Comparison of ENCODE assay signal across 11 mouse cellular contexts in the genomic region with DNA sequence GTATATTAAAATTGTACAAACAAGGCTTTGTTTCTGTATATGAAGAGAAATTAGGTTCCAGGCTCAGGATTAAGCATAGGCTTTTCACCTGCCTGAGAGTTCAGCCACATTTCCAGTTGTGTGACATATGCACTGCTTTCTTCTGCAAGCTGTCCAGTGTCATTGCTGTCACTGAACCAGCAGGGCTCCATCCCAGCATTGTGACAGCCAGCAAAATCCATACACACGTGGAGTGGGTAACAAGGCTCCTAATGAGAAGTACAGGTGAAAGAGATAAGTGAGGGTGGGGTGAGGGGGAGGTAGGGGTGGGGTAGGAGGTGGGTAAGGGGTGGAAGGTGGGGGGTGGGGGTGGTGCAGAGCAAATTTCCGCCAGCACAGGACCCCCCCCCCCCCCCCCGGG.
A peak's percentile ranks its signal among the peaks of the same experiment; 100 is the strongest.
DNase-seq lines count a peak whose midpoint lies in the region; ATAC-seq and TF ChIP-seq lines count a peak whose summit lies in the region.
"Had no signal": no experiment of that assay in that cellular context is flagged by ENCODE, and none has a peak within 500 bp of the region (broad histone marks: within the 10 kb centered on the region; RNA-seq: fewer than 3 reads in every experiment).

No protein-coding gene starts in this region.

- no peaks in the 10 kb centered on the region for H3K36me3 ChIP-seq in hindbrain, embryonic 10.5 days
- no peaks in the 10 kb centered on the region for H3K36me3 ChIP-seq in hindbrain, postnatal 0 days (ENCODE audit: insufficient read depth, low read length)
- no peaks in the 10 kb centered on the region for H3K36me3 ChIP-seq in embryonic facial prominence, embryonic 14.5 days (ENCODE audit: control insufficient read depth, insufficient read depth, low read length)
- H3K36me3 ChIP-seq in hindbrain, embryonic 16.5 days (ENCODE audit: control insufficient read depth, insufficient read depth, low read length), result no peaks in the 10 kb centered on the region
- no peaks in the 10 kb centered on the region for H3K36me3 ChIP-seq in neural tube, embryonic 12.5 days

- H3K4me3 ChIP-seq in hindbrain, embryonic 10.5 days, result peak overlapping the region; percentile 51; the same call in 1 of the 2 replicates
- H3K4me3 ChIP-seq in hindbrain, postnatal 0 days (ENCODE audit: low read length), result no peak overlapping the region
- no peak overlapping the region for H3K4me3 ChIP-seq in embryonic facial prominence, embryonic 14.5 days (ENCODE audit: low read depth, low read length)
- no peak overlapping the region for H3K4me3 ChIP-seq in hindbrain, embryonic 16.5 days (ENCODE audit: low read length)
- no peak overlapping the region for H3K4me3 ChIP-seq in neural tube, embryonic 12.5 days
- H3K4me3 ChIP-seq: megakaryocyte, embryonic 14.5 days had no signal

- H3K9me3 ChIP-seq in hindbrain, embryonic 10.5 days, result no peaks in the 10 kb centered on the region
- no peaks in the 10 kb centered on the region for H3K9me3 ChIP-seq in hindbrain, postnatal 0 days (ENCODE audit: low read length)
- H3K9me3 ChIP-seq in embryonic facial prominence, embryonic 14.5 days (ENCODE audit: control insufficient read depth, low read length), result no peaks in the 10 kb centered on the region
- H3K9me3 ChIP-seq in hindbrain, embryonic 16.5 days (ENCODE audit: control insufficient read depth, low read length), result no peaks in the 10 kb centered on the region
- H3K9me3 ChIP-seq in neural tube, embryonic 12.5 days, result no peaks in the 10 kb centered on the region

- no peak overlapping the region for H3K9ac ChIP-seq in hindbrain, postnatal 0 days (replicated peaks; ENCODE audit: low read length)
- peak overlapping the region; percentile 34; the same call in 1 of the 2 replicates for H3K9ac ChIP-seq in embryonic facial prominence, embryonic 14.5 days (ENCODE audit: low read depth, low read length)
- 0 out of 2 replicates have a peak overlapping the region, but pooled peaks have one; percentile 21 for H3K9ac ChIP-seq in hindbrain, embryonic 16.5 days (ENCODE audit: low read depth, low read length)
- no peak overlapping the region for H3K9ac ChIP-seq in neural tube, embryonic 12.5 days

- no peak for TF ChIP-seq CTCF in hindbrain, postnatal 0 days (IDR thresholded peaks at IDR 0.05; ENCODE audit: low read depth)

- DNase-seq in hindbrain, embryonic 10.5 days (ENCODE audit: low spot score), result no peak
- DNase-seq in hindbrain, postnatal 0 days (ENCODE audit: low spot score), result no peak
- no peak for DNase-seq in embryonic facial prominence, embryonic 14.5 days (ENCODE audit: low spot score)
- DNase-seq in spleen, adult 18-20 months, result no peak
- no peak for DNase-seq in cerebellum, postnatal 4 days (ENCODE audit: low spot score in 2 of 2)
- DNase-seq: cerebellum, adult 9-10 months; kidney, postnatal 25 days had no signal

- H3K27ac ChIP-seq in hindbrain, embryonic 10.5 days, result peak overlapping the region; percentile 85
- no peak overlapping the region for H3K27ac ChIP-seq in hindbrain, postnatal 0 days
- peak overlapping the region; percentile 65 for H3K27ac ChIP-seq in embryonic facial prominence, embryonic 14.5 days (replicated peaks; ENCODE audit: low read depth, low read length)
- H3K27ac ChIP-seq in hindbrain, embryonic 16.5 days (ENCODE audit: low read depth, low read length), result no peak overlapping the region
- H3K27ac ChIP-seq in neural tube, embryonic 12.5 days, result no peak overlapping the region

- no peak for ATAC-seq in hindbrain, postnatal 0 days
- ATAC-seq in embryonic facial prominence, embryonic 14.5 days (ENCODE audit: low read depth), result no peak
- ATAC-seq in hindbrain, embryonic 16.5 days, result 0 out of 2 replicates have a peak, but pooled peaks have one; percentile 14
- 0 out of 2 replicates have a peak, but pooled peaks have one; percentile 27 for ATAC-seq in neural tube, embryonic 12.5 days (ENCODE audit: low FRiP score, low read depth)
- no peak for ATAC-seq in megakaryocyte, adult 5-6 weeks (ENCODE audit: poor library complexity, severe bottlenecking)

- peaks cover 30% of the 10 kb centered on the region for H3K4me1 ChIP-seq in hindbrain, embryonic 10.5 days (replicated peaks)
- H3K4me1 ChIP-seq in hindbrain, postnatal 0 days (ENCODE audit: insufficient read depth, low read length), result peaks cover 10% of the 10 kb centered on the region; the same call in 1 of the 2 replicates
- H3K4me1 ChIP-seq in embryonic facial prominence, embryonic 14.5 days (ENCODE audit: control insufficient read depth, insufficient read depth, low read length), result peaks cover 19% of the 10 kb centered on the region
- H3K4me1 ChIP-seq in hindbrain, embryonic 16.5 days (ENCODE audit: control insufficient read depth, insufficient read depth, low read depth, low read length), result peaks cover 15% of the 10 kb centered on the region
- peaks cover 20% of the 10 kb centered on the region for H3K4me1 ChIP-seq in neural tube, embryonic 12.5 days

- peaks cover 15% of the 10 kb centered on the region; the same call in 1 of the 2 replicates for H3K27me3 ChIP-seq in hindbrain, embryonic 10.5 days (ENCODE audit: insufficient read depth, poor library complexity, severe bottlenecking)
- H3K27me3 ChIP-seq in hindbrain, postnatal 0 days (ENCODE audit: insufficient read depth, low read length), result no peaks in the 10 kb centered on the region
- peaks cover 3% of the 10 kb centered on the region for H3K27me3 ChIP-seq in embryonic facial prominence, embryonic 14.5 days (replicated peaks; ENCODE audit: control insufficient read depth, insufficient read depth, low read length)
- H3K27me3 ChIP-seq in hindbrain, embryonic 16.5 days (replicated peaks; ENCODE audit: control insufficient read depth, insufficient read depth, low read length), result no peaks in the 10 kb centered on the region
- H3K27me3 ChIP-seq in neural tube, embryonic 12.5 days (replicated peaks), result no peaks in the 10 kb centered on the region

- H3K4me2 ChIP-seq in hindbrain, postnatal 0 days (ENCODE audit: low read depth, low read length), result no peak overlapping the region; the same call in 1 of the 2 replicates
- H3K4me2 ChIP-seq in embryonic facial prominence, embryonic 14.5 days (ENCODE audit: low read depth, low read length), result peak overlapping the region; percentile 77
- H3K4me2 ChIP-seq in hindbrain, embryonic 16.5 days (ENCODE audit: low read length), result peak overlapping the region; percentile 70
- peak overlapping the region; percentile 73 for H3K4me2 ChIP-seq in neural tube, embryonic 12.5 days (replicated peaks)

- 3% methylated on average over 3 of the region's 3 CpGs for WGBS in hindbrain, embryonic 10.5 days
- WGBS in hindbrain, postnatal 0 days, result 0% methylated on average over 2 of the region's 3 CpGs
- WGBS in embryonic facial prominence, embryonic 14.5 days, result 2% methylated on average over 3 of the region's 3 CpGs
- 10% methylated on average over 3 of the region's 3 CpGs for WGBS in hindbrain, embryonic 16.5 days
- WGBS in neural tube, embryonic 12.5 days, result 5% methylated on average over 3 of the region's 3 CpGs

Comparison
In these comparisons a context has a peak if more than half of its experiments do, and no peak if none do; other contexts are left out.
1. H3K27ac ChIP-seq: peak in hindbrain, embryonic 10.5 days (single experiment) and embryonic facial prominence, embryonic 14.5 days (single experiment); none in hindbrain, postnatal 0 days (single experiment), hindbrain, embryonic 16.5 days (single experiment) and neural tube, embryonic 12.5 days (single experiment).
2. ATAC-seq: peak in hindbrain, embryonic 16.5 days (single experiment) and neural tube, embryonic 12.5 days (single experiment); none in hindbrain, postnatal 0 days (single experiment), embryonic facial prominence, embryonic 14.5 days (single experiment) and megakaryocyte, adult 5-6 weeks (single experiment).
3. H3K9ac ChIP-seq: peak in embryonic facial prominence, embryonic 14.5 days (single experiment) and hindbrain, embryonic 16.5 days (single experiment); none in hindbrain, postnatal 0 days (single experiment) and neural tube, embryonic 12.5 days (single experiment).